Mouse (Mus musculus) bone marrow macrophage, adult 2 months (primary cell): Measurements from ENCODE around the gene Gm28635.

Source experiments
- CTCF ChIP-seq: IDR thresholded peaks from 2 replicates; pipeline ENCODE4 v1.5.1; 2012; ENCODE audit warnings: low read depth, mild to moderate bottlenecking, low read length, moderate library complexity
- POLR2A ChIP-seq: IDR thresholded peaks from 2 replicates; pipeline ENCODE4 v1.6.1; 2012; ENCODE audit warnings: mild to moderate bottlenecking, low read depth, low read length, borderline replicate concordance

- TF ChIP-seq POLR2A (no peak), CTCF (no peak)
Measured at GRCm38 (mm10) chr2:84705295-84705694, 27.5 kb upstream of the Gm28635 start.
